Comparison of ENCODE assay signal across 16 mouse cellular contexts in the genomic region with DNA sequence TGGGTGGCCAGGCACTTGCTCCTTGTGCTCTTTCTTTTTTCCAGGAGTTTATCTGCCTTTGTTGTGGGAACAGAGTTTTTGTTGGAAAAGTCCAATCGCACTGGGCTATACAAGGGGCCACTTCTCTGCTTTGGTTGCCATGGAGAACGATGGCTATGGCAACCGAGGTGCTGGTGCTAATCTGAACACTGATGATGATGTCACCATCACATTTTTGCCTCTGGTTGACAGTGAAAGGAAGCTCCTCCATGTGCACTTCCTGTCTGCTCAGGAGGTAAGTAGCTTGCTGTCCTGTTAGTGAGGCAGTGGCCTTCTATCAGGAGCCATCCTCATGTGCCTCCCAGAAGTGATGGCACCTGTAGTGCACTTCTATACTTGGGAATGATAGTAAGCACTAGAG. TPM values are rescaled to one million over a fixed set of nuclear protein-coding genes. Genes with fewer than 3 reads are reported as not detected.
A peak's percentile ranks its signal among the peaks of the same experiment; 100 is the strongest.
DNase-seq lines count a peak whose midpoint lies in the region; ATAC-seq and TF ChIP-seq lines count a peak whose summit lies in the region.
"Had no signal": no experiment of that assay in that cellular context is flagged by ENCODE, and none has a peak within 500 bp of the region (broad histone marks: within the 10 kb centered on the region; RNA-seq: fewer than 3 reads in every experiment).

No protein-coding gene starts in this region.

- H3K4me3 ChIP-seq in forebrain, embryonic 13.5 days: no peak overlapping the region
- no peak overlapping the region for H3K4me3 ChIP-seq in forebrain, embryonic 10.5 days
- no peak overlapping the region for H3K4me3 ChIP-seq in lung, embryonic 14.5 days (ENCODE audit: low read depth, low read length)
- H3K4me3 ChIP-seq in lung, adult 2 months (replicated peaks; ENCODE audit: extremely low read depth, low read depth, low read length): no peak overlapping the region
- H3K4me3 ChIP-seq: embryonic facial prominence, embryonic 13.5 days; midbrain, embryonic 10.5 days had no signal

- TF ChIP-seq POLR2A in lung, adult 2 months (IDR thresholded peaks at IDR 0.05; ENCODE audit: borderline replicate concordance, extremely low read depth, low read depth, low read length): no peak
- no peak for TF ChIP-seq POLR2A in brain, embryonic 14.5 days (IDR thresholded peaks at IDR 0.05; ENCODE audit: borderline replicate concordance, extremely low read depth, insufficient read depth, insufficient read length, poor library complexity, severe bottlenecking)

- no peak overlapping the region for H3K9ac ChIP-seq in forebrain, embryonic 13.5 days
- H3K9ac ChIP-seq in lung, embryonic 14.5 days: no peak overlapping the region
- H3K9ac ChIP-seq: embryonic facial prominence, embryonic 13.5 days had no signal

- WGBS in forebrain, embryonic 13.5 days: 27% methylated on average over 3 of the region's 3 CpGs
- WGBS in forebrain, embryonic 10.5 days: 72% methylated on average over 3 of the region's 3 CpGs
- WGBS in lung, embryonic 14.5 days: 58% methylated on average over 3 of the region's 3 CpGs
- 35% methylated on average over 3 of the region's 3 CpGs for WGBS in lung, adult 2 months

- no peak for DNase-seq in forebrain, embryonic 10.5 days (ENCODE audit: extremely low spot score, low spot score)
- DNase-seq in lung, embryonic 14.5 days: no peak
- DNase-seq in lung, adult 2 months: no peak
- DNase-seq in brain, embryonic 14.5 days (ENCODE audit: low read depth): peak; percentile 31
- DNase-seq in left cerebral cortex, adult 11 months (ENCODE audit: low spot score): no peak
- no peak for DNase-seq in gastrocnemius, postnatal 10 days
- DNase-seq: B cell, adult 2 months; cerebellum, adult 9-11 months; heart, adult 11 months; kidney, adult 2 months; kidney, postnatal 14 days; right cerebral cortex, adult 18-20 months; thymus, postnatal 36 days had no signal

- H3K4me2 ChIP-seq in forebrain, embryonic 13.5 days: no peak overlapping the region
- no peak overlapping the region for H3K4me2 ChIP-seq in lung, embryonic 14.5 days
- H3K4me2 ChIP-seq: embryonic facial prominence, embryonic 13.5 days had no signal

- no peak for TF ChIP-seq CTCF in lung, embryonic 14.5 days (IDR thresholded peaks at IDR 0.05; ENCODE audit: low read depth)
- no peak for TF ChIP-seq CTCF in lung, adult 2 months (IDR thresholded peaks at IDR 0.05; ENCODE audit: insufficient read depth, low read length)
- TF ChIP-seq CTCF in brain, embryonic 14.5 days (IDR thresholded peaks at IDR 0.05; ENCODE audit: borderline replicate concordance, extremely low read depth, insufficient read depth, insufficient read length): no peak

- H3K27ac ChIP-seq in forebrain, embryonic 13.5 days: no peak overlapping the region
- H3K27ac ChIP-seq in forebrain, embryonic 10.5 days: no peak overlapping the region
- no peak overlapping the region for H3K27ac ChIP-seq in lung, embryonic 14.5 days (ENCODE audit: low read depth)
- H3K27ac ChIP-seq: embryonic facial prominence, embryonic 13.5 days; midbrain, embryonic 10.5 days had no signal

- H3K27me3 ChIP-seq in forebrain, embryonic 13.5 days: no peaks in the 10 kb centered on the region
- H3K27me3 ChIP-seq in forebrain, embryonic 10.5 days (ENCODE audit: poor library complexity, severe bottlenecking): no peaks in the 10 kb centered on the region
- no peaks in the 10 kb centered on the region for H3K27me3 ChIP-seq in lung, embryonic 14.5 days (ENCODE audit: insufficient read depth, low read length)
- H3K27me3 ChIP-seq: embryonic facial prominence, embryonic 13.5 days had no signal

- ATAC-seq in forebrain, embryonic 13.5 days: peak; percentile 48; the same call in 1 of the 2 replicates
- peak; percentile 24; the same call in 1 of the 2 replicates for ATAC-seq in lung, embryonic 14.5 days (ENCODE audit: insufficient read depth)

- H3K36me3 ChIP-seq in forebrain, embryonic 13.5 days (ENCODE audit: poor library complexity, severe bottlenecking): peaks cover 50% of the 10 kb centered on the region
- H3K36me3 ChIP-seq in forebrain, embryonic 10.5 days (replicated peaks): peaks cover 85% of the 10 kb centered on the region
- H3K36me3 ChIP-seq in lung, embryonic 14.5 days (ENCODE audit: insufficient read depth): peaks cover 56% of the 10 kb centered on the region

- H3K9me3 ChIP-seq in forebrain, embryonic 13.5 days (replicated peaks): no peaks in the 10 kb centered on the region
- no peaks in the 10 kb centered on the region for H3K9me3 ChIP-seq in forebrain, embryonic 10.5 days
- H3K9me3 ChIP-seq in lung, embryonic 14.5 days (ENCODE audit: low read depth, low read length): no peaks in the 10 kb centered on the region
- H3K9me3 ChIP-seq: embryonic facial prominence, embryonic 13.5 days; midbrain, embryonic 10.5 days had no signal

- H3K4me1 ChIP-seq in forebrain, embryonic 13.5 days: no peaks in the 10 kb centered on the region; the same call in 1 of the 2 replicates
- H3K4me1 ChIP-seq in forebrain, embryonic 10.5 days: peaks cover 12% of the 10 kb centered on the region
- H3K4me1 ChIP-seq in lung, embryonic 14.5 days (ENCODE audit: insufficient read depth): no peaks in the 10 kb centered on the region
- H3K4me1 ChIP-seq in lung, adult 2 months (ENCODE audit: control insufficient read depth, insufficient read depth, low read length): peaks cover 3% of the 10 kb centered on the region; the same call in 1 of the 2 replicates
- H3K4me1 ChIP-seq: embryonic facial prominence, embryonic 13.5 days had no signal

RNA-seq across cellular contexts. Expression of a gene that starts 51.7 kb away (rescaled TPM):
- 16.1 and 16.2 TPM in 2 replicates for polyA plus RNA-seq in forebrain, embryonic 13.5 days (2015; fragmentation: Nextera tagmentation; extraction: Ambion mirVana)
- polyA plus RNA-seq in forebrain, embryonic 10.5 days (2016; fragmentation: Nextera tagmentation; extraction: Ambion mirVana): 8.8 and 9.9 TPM in 2 replicates
- polyA plus RNA-seq in lung, embryonic 14.5 days (2014; fragmentation: Nextera tagmentation; extraction: Ambion mirVana): 15.0 and 15.5 TPM in 2 replicates
- polyA plus RNA-seq in lung, adult 2 months (2012; rRNA removed): 5.4 and 10.2 TPM in 2 replicates
- 27.1 and 31.3 TPM in 2 replicates for polyA plus RNA-seq in brain, embryonic 14.5 days (2012; rRNA removed)
- 10 to 100 TPM; 35.2 to 39.0 TPM for total RNA-seq in gastrocnemius, postnatal 10 days (2021)
